Mouse (Mus musculus) embryonic facial prominence, embryonic 11.5 days (tissue): Measurements from ENCODE around the gene Angptl2. TPM values are rescaled to one million over a fixed set of nuclear protein-coding genes. Genes with fewer than 3 reads are reported as not detected.

Source experiments
- ATAC-seq: fragments of 200-750 bp; cut with Nextera tagmentation; replicated peaks from 2 replicates; pipeline ENCODE4 v1.8.0; 2017; ENCODE audit warnings: low read depth; ENCODE audit not compliant: insufficient number of reproducible peaks, low FRiP score, low TSS enrichment
- DNase-seq: peaks from one replicate; pipeline ENCODE4 v3.0.0-alpha.2; 2015; ENCODE audit warnings: low spot score
- H3K27ac ChIP-seq: fragments of 300-500 bp; sonication (generic); replicated peaks from 2 replicates; pipeline ENCODE4 v1.5.1; 2014; ENCODE audit warnings: mild to moderate bottlenecking, low read depth, low read length, control low read depth
- H3K27me3 ChIP-seq: fragments of 300-500 bp; sonication (generic); 2 replicates; pipeline ENCODE4 v1.6.1; 2014; ENCODE audit warnings: mild to moderate bottlenecking, low read length, moderate library complexity, mixed read lengths; ENCODE audit not compliant: control insufficient read depth, insufficient read depth
- H3K36me3 ChIP-seq: fragments of 300-500 bp; sonication (generic); replicated peaks from 2 replicates; pipeline ENCODE4 v1.6.1; 2014; ENCODE audit warnings: low read depth, mild to moderate bottlenecking, low read length, moderate library complexity, mixed read lengths; ENCODE audit not compliant: control insufficient read depth, insufficient read depth
- H3K4me1 ChIP-seq: fragments of 300-500 bp; sonication (generic); 2 replicates; pipeline ENCODE4 v1.6.1; 2014; ENCODE audit warnings: low read length, mixed read lengths; ENCODE audit not compliant: control insufficient read depth, insufficient read depth
- H3K4me2 ChIP-seq: fragments of 300-500 bp; sonication (generic); 2 replicates; pipeline ENCODE4 v1.6.1; 2014; ENCODE audit warnings: low read depth, mild to moderate bottlenecking, control low read depth, low read length, moderate library complexity
- H3K4me3 ChIP-seq: fragments of 300-500 bp; sonication (generic); 2 replicates; pipeline ENCODE4 v1.5.1; 2014; ENCODE audit warnings: low read depth, low read length, control low read depth
- H3K9ac ChIP-seq: fragments of 300-500 bp; sonication (generic); replicated peaks from 2 replicates; pipeline ENCODE4 v1.6.1; 2014; ENCODE audit warnings: mild to moderate bottlenecking, control low read depth, low read length
- H3K9me3 ChIP-seq: fragments of 300-500 bp; sonication (generic); replicated peaks from 2 replicates; pipeline ENCODE4 v1.6.1; 2016; ENCODE audit warnings: mild to moderate bottlenecking, low read length, inconsistent platforms, mixed read lengths; ENCODE audit not compliant: control insufficient read depth
- WGBS: fragments of 180-500 bp; shearing (Covaris S2); extraction: QIAGEN DNeasy Blood & Tissue Kit; methylation state at CpG from one replicate; pipeline ENCODE4 v1.1.7; 2014; 5-methylcytosine and 5-hydroxymethylcytosine counted together
- polyA plus RNA-seq: library from polyadenylated mRNA; unstranded; fragments of >200 nt; fragmentation: Nextera tagmentation; extraction: Ambion mirVana; gene quantifications from 2 replicates; pipeline ENCODE4 v1.2.1, GENCODE M21; 2014

Gene Angptl2
- polyA plus RNA-seq, 1 experiment from 2014 or later, result 28.6 TPM

DNA sequence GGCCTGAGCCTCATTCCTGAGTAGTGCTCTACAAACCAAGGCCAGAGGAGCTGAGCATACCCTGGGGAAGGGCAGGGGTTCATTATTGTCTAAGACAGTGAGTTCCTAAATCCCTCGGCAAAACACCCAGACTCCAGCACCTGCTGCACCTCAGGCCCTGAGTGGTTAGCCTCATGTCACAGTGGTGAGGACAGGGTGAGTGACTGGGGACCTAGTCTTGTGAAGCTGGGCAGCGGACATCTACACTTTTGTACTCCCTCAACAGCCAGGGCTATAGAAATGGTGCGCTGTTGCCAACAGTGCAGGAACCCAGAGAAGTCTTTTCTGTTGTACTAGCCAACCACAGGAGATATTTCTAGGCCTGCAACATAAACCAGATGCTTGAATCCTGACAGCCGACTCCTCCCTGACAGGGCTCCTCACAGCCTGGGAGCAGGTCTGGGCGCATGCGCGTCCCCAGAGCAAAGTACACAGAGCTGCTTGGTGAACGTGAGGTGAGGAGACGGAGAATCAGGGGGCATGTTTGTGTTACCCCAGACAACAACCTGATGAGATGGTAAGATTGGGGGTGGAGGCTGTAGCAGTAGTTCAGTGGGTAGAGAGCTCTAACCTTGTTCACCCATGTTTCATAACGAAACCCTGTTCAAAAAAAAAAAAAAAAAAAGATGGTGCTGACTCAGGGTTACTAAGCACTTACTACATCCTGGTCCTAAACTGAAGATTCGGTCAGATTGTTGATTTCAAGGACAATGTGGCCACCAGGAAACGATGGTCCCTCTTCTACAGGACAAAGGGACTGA is 38.2 kb upstream of the Angptl2 start:
- 82% methylated on average over 12 of the region's 12 CpGs for WGBS
- H3K27ac ChIP-seq, result no peak overlapping the region

DNA sequence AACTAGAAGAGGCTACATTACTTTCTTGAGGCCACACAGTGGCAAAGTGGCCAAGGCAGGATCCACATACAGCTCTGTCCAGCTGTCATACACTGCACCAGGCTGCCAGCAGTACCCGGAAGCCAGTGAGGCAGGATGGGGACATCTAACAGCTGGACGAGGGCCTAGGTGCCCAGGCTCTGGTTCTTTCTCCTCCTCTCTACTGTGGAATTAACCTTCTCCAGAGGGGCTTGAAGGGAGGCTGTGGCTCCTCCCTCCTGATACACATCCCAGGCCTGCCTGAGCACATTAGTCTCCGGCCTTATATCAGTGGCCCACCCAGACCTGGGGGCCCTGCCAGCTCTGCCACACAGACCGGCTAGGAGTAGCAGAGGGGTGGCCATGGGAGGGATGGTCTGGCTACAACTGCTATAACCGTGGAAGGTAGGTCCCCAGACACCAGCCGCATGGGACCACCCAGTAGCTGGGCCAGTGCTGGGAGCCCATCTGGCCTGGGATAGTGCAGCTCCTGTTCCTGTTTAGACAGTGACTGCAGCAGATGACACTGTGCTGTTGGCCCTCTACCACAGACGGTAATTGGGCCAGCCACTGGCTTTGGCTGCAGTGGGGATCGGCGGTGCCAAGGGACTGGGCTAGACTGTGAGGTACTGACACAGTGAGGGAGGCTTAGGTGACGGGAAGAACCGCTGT is 37.5 kb upstream of the Angptl2 start:
- 58% methylated on average over 11 of the region's 11 CpGs for WGBS

More for the DNA sequence above, 38.2 kb upstream of the Angptl2 start:
- Histone ChIP-seq H3K4me1 (no peaks in the 10 kb centered on the region), H3K4me2 (no peak overlapping the region), H3K27me3 (no peaks in the 10 kb centered on the region), H3K36me3 (no peaks in the 10 kb centered on the region), H3K4me3 (no peak overlapping the region), H3K9me3 (no peaks in the 10 kb centered on the region), H3K9ac (no peak overlapping the region)
- no peak for ATAC-seq
- DNase-seq, result peak; percentile 22

DNA sequence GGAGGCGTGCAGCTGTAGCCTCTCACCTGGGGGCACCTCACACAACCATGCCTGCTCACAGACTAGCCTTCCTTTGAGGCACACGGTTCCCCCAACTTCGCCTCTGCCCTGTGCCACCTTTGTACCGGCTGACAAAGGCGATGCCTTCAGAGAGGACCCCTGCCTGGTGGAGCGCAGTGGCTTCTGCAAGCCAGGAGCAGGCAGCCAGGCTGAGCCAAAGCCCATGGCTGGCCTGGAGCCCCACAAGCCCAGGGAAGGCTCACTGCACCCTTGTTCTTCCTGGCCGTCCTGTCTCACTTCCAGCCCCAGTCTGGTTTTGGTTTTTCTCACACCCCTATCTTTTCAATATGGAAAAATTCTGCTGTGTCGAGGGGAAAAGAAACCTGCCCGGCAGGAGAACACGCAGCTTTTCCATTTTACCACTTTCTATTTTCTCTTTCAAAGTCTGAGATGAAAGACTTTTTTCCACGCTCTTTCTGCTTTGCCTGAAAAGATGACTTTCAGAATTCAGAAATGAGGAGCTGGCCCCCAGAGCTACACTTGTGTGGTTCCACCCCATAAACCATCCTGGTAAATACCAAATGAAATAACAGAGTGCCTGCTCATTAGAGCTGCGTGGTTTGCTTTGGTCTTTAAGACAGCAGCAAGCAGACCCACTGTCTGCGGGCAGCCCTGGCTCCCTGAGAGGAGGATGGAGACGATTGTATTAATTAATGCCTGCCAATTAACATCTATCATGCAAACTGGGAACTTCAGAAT is 36.5 kb upstream of the Angptl2 start:
- no peak overlapping the region for H3K27ac ChIP-seq
- H3K27me3 ChIP-seq, result no peaks in the 10 kb centered on the region
- no peaks in the 10 kb centered on the region for H3K9me3 ChIP-seq
- no peak overlapping the region for H3K9ac ChIP-seq
- no peak for ATAC-seq
- H3K4me1 ChIP-seq, result no peaks in the 10 kb centered on the region
- no peak overlapping the region for H3K4me3 ChIP-seq
- 72% methylated on average over 14 of the region's 14 CpGs for whole genome bisulfite sequencing
- no peaks in the 10 kb centered on the region for H3K36me3 ChIP-seq
- H3K4me2 ChIP-seq, result no peak overlapping the region
- DNase-seq, result no peak

More for the DNA sequence above, 37.5 kb upstream of the Angptl2 start:
- no peaks in the 10 kb centered on the region for H3K36me3 ChIP-seq
- peak; percentile 65 for ATAC-seq
- H3K4me1 ChIP-seq, result no peaks in the 10 kb centered on the region
- no peak overlapping the region; the same call in 1 of the 2 replicates for H3K9ac ChIP-seq
- no peak overlapping the region for H3K4me3 ChIP-seq
- no peak overlapping the region for H3K27ac ChIP-seq
- DNase-seq, result no peak
- H3K4me2 ChIP-seq, result no peak overlapping the region
- no peaks in the 10 kb centered on the region for H3K27me3 ChIP-seq
- H3K9me3 ChIP-seq, result no peaks in the 10 kb centered on the region

DNA sequence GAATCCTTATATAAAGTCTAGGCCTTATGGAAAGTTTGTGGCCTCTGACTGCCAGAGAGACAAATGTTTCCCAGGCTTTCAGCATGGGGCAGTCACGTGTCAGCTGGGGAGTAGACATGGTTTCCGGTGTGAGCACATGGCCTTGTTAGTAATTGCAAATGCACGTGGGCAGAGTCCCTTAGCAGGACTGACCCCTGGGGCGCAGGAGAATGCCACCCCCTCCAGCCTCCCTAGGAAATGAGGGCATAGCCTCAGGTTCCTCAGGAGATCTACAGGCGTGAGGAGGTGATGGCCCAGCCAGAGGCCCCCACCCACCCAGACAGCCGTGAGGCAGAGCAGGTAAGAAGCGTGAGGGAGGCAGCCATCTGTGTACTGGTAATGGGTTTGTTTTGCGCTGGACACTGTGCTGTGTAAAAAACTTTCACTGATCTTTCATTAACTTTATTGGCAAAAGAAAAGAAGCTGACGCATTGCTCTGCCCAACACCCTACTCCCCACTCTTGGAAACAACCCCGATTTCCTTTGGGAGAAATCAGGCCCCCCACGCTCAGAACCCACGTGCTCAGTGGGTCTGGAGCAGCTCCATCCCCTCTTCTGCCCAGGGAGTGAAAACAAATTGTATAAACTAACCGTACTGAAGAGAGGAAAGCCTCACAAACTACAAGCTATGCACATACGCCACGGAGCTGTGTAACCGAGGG is 35.8 kb upstream of the Angptl2 start:
- Histone ChIP-seq H3K9me3 (no peaks in the 10 kb centered on the region), H3K27me3 (no peaks in the 10 kb centered on the region), H3K4me3 (no peak overlapping the region), H3K9ac (no peak overlapping the region), H3K36me3 (no peaks in the 10 kb centered on the region), H3K4me2 (no peak overlapping the region), H3K4me1 (no peaks in the 10 kb centered on the region), H3K27ac (no peak overlapping the region)
- no peak for ATAC-seq
- WGBS, result 68% methylated on average over 16 of the region's 16 CpGs
- no peak for DNase-seq

DNA sequence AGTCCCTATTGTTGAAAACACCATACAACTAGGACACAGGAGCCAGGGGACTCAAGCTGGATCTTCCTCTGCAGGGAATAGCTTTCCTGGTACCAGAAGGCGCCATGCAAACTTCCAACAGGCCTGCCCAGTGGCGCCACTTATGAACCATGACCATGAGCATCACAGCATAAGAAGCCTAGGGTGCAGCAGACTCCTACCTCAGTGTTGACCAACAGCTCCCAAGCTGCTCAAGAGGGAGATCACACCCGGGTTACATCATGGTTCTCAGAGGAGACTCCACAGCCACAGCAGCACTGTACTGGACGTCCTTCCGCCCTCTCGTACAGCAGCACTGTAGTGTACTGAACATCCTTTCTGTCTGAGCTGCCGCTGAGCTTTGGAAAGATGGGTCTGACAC is 32.5 kb upstream of the Angptl2 start:
- H3K9me3 ChIP-seq, result no peaks in the 10 kb centered on the region
- H3K4me1 ChIP-seq, result no peaks in the 10 kb centered on the region
- H3K27ac ChIP-seq, result no peak overlapping the region
- DNase-seq, result no peak
- 91% methylated on average over 7 of the region's 7 CpGs for WGBS
- no peak overlapping the region for H3K9ac ChIP-seq
- H3K4me3 ChIP-seq, result no peak overlapping the region
- H3K27me3 ChIP-seq, result no peaks in the 10 kb centered on the region
- no peak overlapping the region for H3K4me2 ChIP-seq
- no peaks in the 10 kb centered on the region for H3K36me3 ChIP-seq
- ATAC-seq, result no peak

DNA sequence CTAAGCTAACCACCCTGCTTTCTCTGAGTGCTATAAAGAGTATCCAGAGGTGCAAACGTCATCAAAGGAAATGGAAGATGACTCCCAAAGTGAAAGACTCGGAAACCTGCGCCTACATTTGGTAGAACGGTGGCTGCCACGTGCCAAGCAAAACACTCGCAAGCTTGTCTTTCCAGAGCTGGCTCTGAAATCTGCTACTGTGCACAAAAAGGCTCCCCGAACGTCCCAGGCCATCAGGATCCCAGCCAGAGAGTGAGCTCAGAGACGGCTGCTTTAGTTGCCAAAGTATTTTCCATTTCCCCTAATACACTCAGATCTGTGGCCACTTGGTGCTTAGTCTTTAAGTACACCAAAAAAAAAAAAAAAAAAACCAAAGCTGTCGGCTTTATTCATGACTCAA is 31.2 kb upstream of the Angptl2 start:
- DNase-seq, result no peak
- no peak overlapping the region for H3K27ac ChIP-seq
- no peak overlapping the region for H3K9ac ChIP-seq
- no peak overlapping the region for H3K4me2 ChIP-seq
- no peaks in the 10 kb centered on the region for H3K27me3 ChIP-seq
- no peak for ATAC-seq
- no peaks in the 10 kb centered on the region for H3K9me3 ChIP-seq
- no peaks in the 10 kb centered on the region for H3K36me3 ChIP-seq
- 87% methylated on average over 10 of the region's 10 CpGs for WGBS
- no peak overlapping the region for H3K4me3 ChIP-seq
- H3K4me1 ChIP-seq, result no peaks in the 10 kb centered on the region

DNA sequence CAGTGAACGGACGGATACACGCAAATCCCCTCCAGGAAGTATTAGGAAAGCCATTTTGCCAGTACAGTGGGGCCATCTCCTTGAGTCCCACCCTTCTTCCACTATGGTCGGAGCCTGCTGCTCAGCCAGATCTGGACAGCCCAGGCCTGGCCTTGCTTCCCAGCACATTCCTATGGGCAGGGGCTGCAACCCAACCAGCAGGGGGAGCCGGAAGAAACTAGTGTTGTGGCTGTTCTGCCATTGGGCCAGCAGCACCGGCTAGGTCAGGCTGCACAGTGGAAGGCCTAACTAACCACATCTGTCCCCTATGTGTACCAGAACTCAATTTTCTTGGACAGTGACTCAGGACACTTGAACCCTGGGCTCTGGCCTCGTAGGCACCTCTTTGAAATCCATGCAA is 30.6 kb upstream of the Angptl2 start:
- 67% methylated on average over 7 of the region's 7 CpGs for WGBS
- H3K27ac ChIP-seq, result no peak overlapping the region
- DNase-seq, result peak; percentile 60
- H3K9ac ChIP-seq, result no peak overlapping the region
- no peak overlapping the region for H3K4me3 ChIP-seq
- H3K4me2 ChIP-seq, result no peak overlapping the region
- no peak for ATAC-seq
- no peaks in the 10 kb centered on the region for H3K36me3 ChIP-seq
- no peaks in the 10 kb centered on the region for H3K9me3 ChIP-seq
- H3K4me1 ChIP-seq, result no peaks in the 10 kb centered on the region
- no peaks in the 10 kb centered on the region for H3K27me3 ChIP-seq
